Comparison of ENCODE assay signal across 16 mouse cellular contexts in genomic region chr5:115268266-115268665, GRCm38 (mm10). TPM values are rescaled to one million over a fixed set of nuclear protein-coding genes. Genes with fewer than 3 reads are reported as not detected.
DNase-seq lines count a peak whose midpoint lies in the region; ATAC-seq and TF ChIP-seq lines count a peak whose summit lies in the region.
"Had no signal": no experiment of that assay in that cellular context is flagged by ENCODE, and none has a peak within 500 bp of the region (broad histone marks: within the 10 kb centered on the region; RNA-seq: fewer than 3 reads in every experiment).

No protein-coding gene starts in this region.

- H3K4me3 ChIP-seq in liver, adult 2 months (ENCODE audit: insufficient read depth, low read depth, low read length), result no peak overlapping the region
- 0 out of 2 replicates have a peak overlapping the region, but pooled peaks have one; percentile 95 for H3K4me3 ChIP-seq in heart, embryonic 12.5 days
- peak overlapping the region; percentile 99 for H3K4me3 ChIP-seq in liver, embryonic 15.5 days (replicated peaks)
- no peak overlapping the region for H3K4me3 ChIP-seq in hindbrain, embryonic 10.5 days
- H3K4me3 ChIP-seq: embryonic facial prominence, embryonic 13.5 days; midbrain, embryonic 12.5 days had no signal

- TF ChIP-seq POLR2A in liver, adult 2 months (IDR thresholded peaks at IDR 0.05; ENCODE audit: extremely low read depth, insufficient read depth, low read length), result no peak

- no peaks in the 10 kb centered on the region for H3K9me3 ChIP-seq in heart, embryonic 12.5 days (replicated peaks)
- H3K9me3 ChIP-seq in liver, embryonic 15.5 days (replicated peaks), result no peaks in the 10 kb centered on the region
- H3K9me3 ChIP-seq in hindbrain, embryonic 10.5 days, result no peaks in the 10 kb centered on the region
- H3K9me3 ChIP-seq: embryonic facial prominence, embryonic 13.5 days; midbrain, embryonic 12.5 days had no signal

- H3K4me1 ChIP-seq in liver, adult 2 months (ENCODE audit: control insufficient read depth, insufficient read depth, low read length), result peaks cover 36% of the 10 kb centered on the region
- peaks cover 75% of the 10 kb centered on the region for H3K4me1 ChIP-seq in heart, embryonic 12.5 days (replicated peaks)
- H3K4me1 ChIP-seq in liver, embryonic 15.5 days (replicated peaks), result peaks cover 79% of the 10 kb centered on the region
- peaks cover 43% of the 10 kb centered on the region for H3K4me1 ChIP-seq in hindbrain, embryonic 10.5 days (replicated peaks)

- no peak for ATAC-seq in heart, embryonic 12.5 days (ENCODE audit: insufficient number of reproducible peaks, low FRiP score)
- ATAC-seq in liver, embryonic 15.5 days (ENCODE audit: insufficient read depth), result no peak
- ATAC-seq: forebrain, postnatal 0 days; intestine, postnatal 0 days had no signal

- no peaks in the 10 kb centered on the region for H3K27me3 ChIP-seq in liver, adult 2 months (ENCODE audit: control insufficient read depth, insufficient read depth, low read length)
- no peaks in the 10 kb centered on the region for H3K27me3 ChIP-seq in heart, embryonic 12.5 days (replicated peaks)
- no peaks in the 10 kb centered on the region for H3K27me3 ChIP-seq in liver, embryonic 15.5 days
- H3K27me3 ChIP-seq in hindbrain, embryonic 10.5 days (ENCODE audit: insufficient read depth, poor library complexity, severe bottlenecking), result no peaks in the 10 kb centered on the region
- H3K27me3 ChIP-seq: embryonic facial prominence, embryonic 13.5 days; midbrain, embryonic 12.5 days had no signal

- no peak overlapping the region for H3K9ac ChIP-seq in liver, adult 2 months (ENCODE audit: low read depth, low read length)
- 0 out of 2 replicates have a peak overlapping the region, but pooled peaks have one; percentile 1 for H3K9ac ChIP-seq in heart, embryonic 12.5 days
- peak overlapping the region; percentile 68; the same call in 1 of the 2 replicates for H3K9ac ChIP-seq in liver, embryonic 15.5 days
- H3K9ac ChIP-seq: forebrain, postnatal 0 days; midbrain, embryonic 12.5 days had no signal

- peaks cover 3% of the 10 kb centered on the region; the same call in 1 of the 2 replicates for H3K36me3 ChIP-seq in liver, adult 2 months (ENCODE audit: control insufficient read depth, insufficient read depth, low read length)
- H3K36me3 ChIP-seq in heart, embryonic 12.5 days, result peaks cover 22% of the 10 kb centered on the region
- H3K36me3 ChIP-seq in liver, embryonic 15.5 days (replicated peaks), result peaks cover 63% of the 10 kb centered on the region
- H3K36me3 ChIP-seq in hindbrain, embryonic 10.5 days, result peaks cover 58% of the 10 kb centered on the region

- peak overlapping the region; percentile 78 for H3K4me2 ChIP-seq in heart, embryonic 12.5 days
- H3K4me2 ChIP-seq in liver, embryonic 15.5 days, result peak overlapping the region; percentile 80
- H3K4me2 ChIP-seq: embryonic facial prominence, embryonic 13.5 days; midbrain, embryonic 12.5 days had no signal

- DNase-seq in gastrocnemius, adult 18-20 months (ENCODE audit: low spot score), result peak; percentile 67
- DNase-seq in gastrocnemius, postnatal 36 days, result no peak
- peak; percentile 97 for DNase-seq in liver, adult 2 months (ENCODE audit: extremely low read depth, low read depth, low spot score)
- DNase-seq in liver, result no peak
- DNase-seq in layer of hippocampus, postnatal 25 days (ENCODE audit: extremely low spot score in 1 of 2, low spot score in 1 of 2), result no peak
- DNase-seq in hindbrain, embryonic 10.5 days (ENCODE audit: low spot score), result no peak
- DNase-seq: cerebellum, adult 9-10 months; forebrain, postnatal 0 days; lung, adult 18-20 months; thymus, postnatal 36 days had no signal

- intact Hi-C loops in gastrocnemius, postnatal 36 days (cut with DNase I), result no loop called here

- TF ChIP-seq CTCF in liver, adult 2 months (IDR thresholded peaks at IDR 0.05; ENCODE audit: low read depth, low read length), result no peak

- peak overlapping the region; percentile 64 for H3K27ac ChIP-seq in liver, adult 2 months (replicated peaks; ENCODE audit: insufficient read depth, low read depth, low read length)
- peak overlapping the region; percentile 79 for H3K27ac ChIP-seq in heart, embryonic 12.5 days (ENCODE audit: poor library complexity, severe bottlenecking)
- peak overlapping the region; percentile 100 for H3K27ac ChIP-seq in liver, embryonic 15.5 days (replicated peaks)
- no peak overlapping the region for H3K27ac ChIP-seq in hindbrain, embryonic 10.5 days
- H3K27ac ChIP-seq: embryonic facial prominence, embryonic 13.5 days; left cerebral cortex, adult 2 months; midbrain, embryonic 12.5 days had no signal

- peaks cover 62% of the 10 kb centered on the region for H3K79me2 ChIP-seq in liver, adult 2 months (ENCODE audit: control insufficient read depth, insufficient read depth, low read length)

- 3% methylated on average over 3 of the region's 3 CpGs for WGBS in liver, adult 2 months
- 37% methylated on average over 3 of the region's 3 CpGs for WGBS in heart, embryonic 12.5 days
- 30% methylated on average over 3 of the region's 3 CpGs for WGBS in liver, embryonic 15.5 days (ENCODE audit: insufficient replicate concordance)
- WGBS in hindbrain, embryonic 10.5 days, result 77% methylated on average over 3 of the region's 3 CpGs

RNA-seq across cellular contexts. Expression of gene Rnf10, which starts 4.4 kb away (rescaled TPM):
- total RNA-seq in gastrocnemius, adult 18-20 months (2021), result 100 to 1,000 TPM; 275 to 312 TPM
- 100 to 1,000 TPM; 243 to 279 TPM for total RNA-seq in gastrocnemius, postnatal 36 days (2021)
- 32.1 and 42.9 TPM in 2 replicates for total RNA-seq in liver, adult 2 months (2014; rRNA removed)
- polyA plus RNA-seq in liver, adult 2 months (2012; rRNA removed), result 79.2 and 81.3 TPM in 2 replicates
- 152 and 175 TPM in 2 replicates for polyA plus RNA-seq in heart, embryonic 12.5 days (2016; fragmentation: Nextera tagmentation; extraction: Ambion mirVana)
- 146 and 173 TPM in 2 replicates for polyA plus RNA-seq in liver, embryonic 15.5 days (2015; fragmentation: Nextera tagmentation; extraction: Ambion mirVana)
- 100 to 1,000 TPM; 252 to 257 TPM for total RNA-seq in layer of hippocampus, postnatal 25 days (2021)
- polyA plus RNA-seq in hindbrain, embryonic 10.5 days (2016; fragmentation: Nextera tagmentation; extraction: Ambion mirVana), result 132 and 172 TPM in 2 replicates

RNA-seq across cellular contexts. Expression of gene Coq5, which starts 11.2 kb away (rescaled TPM):
- total RNA-seq in gastrocnemius, adult 18-20 months (2021), result 10 to 100 TPM; 81.3 to 91.7 TPM
- total RNA-seq in gastrocnemius, postnatal 36 days (2021), result 10 to 100 TPM; 86.7 to 87.0 TPM
- 20.7 and 24.6 TPM in 2 replicates for total RNA-seq in liver, adult 2 months (2014; rRNA removed)
- 13.7 and 13.9 TPM in 2 replicates for polyA plus RNA-seq in liver, adult 2 months (2012; rRNA removed)
- polyA plus RNA-seq in heart, embryonic 12.5 days (2016; fragmentation: Nextera tagmentation; extraction: Ambion mirVana), result 76.0 and 79.9 TPM in 2 replicates
- polyA plus RNA-seq in liver, embryonic 15.5 days (2015; fragmentation: Nextera tagmentation; extraction: Ambion mirVana), result 27.5 and 28.4 TPM in 2 replicates
- total RNA-seq in layer of hippocampus, postnatal 25 days (2021), result 10 to 100 TPM; 38.5 to 42.8 TPM
- 49.6 and 55.1 TPM in 2 replicates for polyA plus RNA-seq in hindbrain, embryonic 10.5 days (2016; fragmentation: Nextera tagmentation; extraction: Ambion mirVana)

RNA-seq across cellular contexts. Expression of gene Dynll1, which starts 32.5 kb away (rescaled TPM):
- 10 to 100 TPM; 44.1 to 75.5 TPM for total RNA-seq in gastrocnemius, adult 18-20 months (2021)
- 10 to 100 TPM; 51.5 to 76.5 TPM for total RNA-seq in gastrocnemius, postnatal 36 days (2021)
- total RNA-seq in liver, adult 2 months (2014; rRNA removed), result 13.1 and 24.1 TPM in 2 replicates
- 24.3 and 25.8 TPM in 2 replicates for polyA plus RNA-seq in liver, adult 2 months (2012; rRNA removed)
- polyA plus RNA-seq in heart, embryonic 12.5 days (2016; fragmentation: Nextera tagmentation; extraction: Ambion mirVana), result 1,319 and 1,320 TPM in 2 replicates
- 525 and 554 TPM in 2 replicates for polyA plus RNA-seq in liver, embryonic 15.5 days (2015; fragmentation: Nextera tagmentation; extraction: Ambion mirVana)
- total RNA-seq in layer of hippocampus, postnatal 25 days (2021), result 100 to 1,000 TPM; 799 to 873 TPM
- 1,684 and 1,740 TPM in 2 replicates for polyA plus RNA-seq in hindbrain, embryonic 10.5 days (2016; fragmentation: Nextera tagmentation; extraction: Ambion mirVana)

RNA-seq across cellular contexts. Expression of gene Pop5, which starts 32.6 kb away (rescaled TPM):
- 10 to 100 TPM; 34.9 to 39.3 TPM for total RNA-seq in gastrocnemius, adult 18-20 months (2021)
- 10 to 100 TPM; 27.9 to 28.2 TPM for total RNA-seq in gastrocnemius, postnatal 36 days (2021)
- total RNA-seq in liver, adult 2 months (2014; rRNA removed), result 56.2 and 59.2 TPM in 2 replicates
- polyA plus RNA-seq in liver, adult 2 months (2012; rRNA removed), result 70.3 and 91.0 TPM in 2 replicates
- 63.2 and 68.6 TPM in 2 replicates for polyA plus RNA-seq in heart, embryonic 12.5 days (2016; fragmentation: Nextera tagmentation; extraction: Ambion mirVana)
- 84.0 and 88.1 TPM in 2 replicates for polyA plus RNA-seq in liver, embryonic 15.5 days (2015; fragmentation: Nextera tagmentation; extraction: Ambion mirVana)
- total RNA-seq in layer of hippocampus, postnatal 25 days (2021), result 100 to 1,000 TPM in 1 of 2 experiments, 10 to 100 TPM in 1; 83.7 to 108 TPM
- polyA plus RNA-seq in hindbrain, embryonic 10.5 days (2016; fragmentation: Nextera tagmentation; extraction: Ambion mirVana), result 104 and 114 TPM in 2 replicates

RNA-seq across cellular contexts. Expression of gene Srsf9, which starts 58.7 kb away (rescaled TPM):
- 10 to 100 TPM in 1 of 2 experiments, 1 to 10 TPM in 1; 9.6 to 13.2 TPM for total RNA-seq in gastrocnemius, adult 18-20 months (2021)
- total RNA-seq in gastrocnemius, postnatal 36 days (2021), result 10 to 100 TPM; 10.7 to 11.0 TPM
- total RNA-seq in liver, adult 2 months (2014; rRNA removed), result 17.0 and 21.7 TPM in 2 replicates
- 25.2 and 25.3 TPM in 2 replicates for polyA plus RNA-seq in liver, adult 2 months (2012; rRNA removed)
- 147 and 160 TPM in 2 replicates for polyA plus RNA-seq in heart, embryonic 12.5 days (2016; fragmentation: Nextera tagmentation; extraction: Ambion mirVana)
- polyA plus RNA-seq in liver, embryonic 15.5 days (2015; fragmentation: Nextera tagmentation; extraction: Ambion mirVana), result 88.7 and 92.1 TPM in 2 replicates
- 10 to 100 TPM; 79.8 to 90.6 TPM for total RNA-seq in layer of hippocampus, postnatal 25 days (2021)
- 383 and 387 TPM in 2 replicates for polyA plus RNA-seq in hindbrain, embryonic 10.5 days (2016; fragmentation: Nextera tagmentation; extraction: Ambion mirVana)

Comparison
In these comparisons a context has a peak if more than half of its experiments do, and no peak if none do; other contexts are left out.
1. DNase-seq: peak in gastrocnemius, adult 18-20 months (single experiment) and liver, adult 2 months (single experiment); none in gastrocnemius, postnatal 36 days (0 of 2), liver (single experiment), layer of hippocampus, postnatal 25 days (0 of 2) and hindbrain, embryonic 10.5 days (single experiment).
2. H3K4me3 ChIP-seq: peak in heart, embryonic 12.5 days (single experiment) and liver, embryonic 15.5 days (single experiment); none in liver, adult 2 months (single experiment) and hindbrain, embryonic 10.5 days (single experiment).
3. RNA of gene Dynll1, which starts 32.5 kb away (total RNA-seq): 799 to 873 TPM in layer of hippocampus, postnatal 25 days; 51.5 to 76.5 TPM in gastrocnemius, postnatal 36 days, 44.1 to 75.5 TPM in gastrocnemius, adult 18-20 months and 13.1 to 24.1 TPM in liver, adult 2 months; every median in the first group is over 10 times any median in the second.